Mouse (Mus musculus) liver, postnatal 0 days (tissue): ENCODE data around the gene Pycard. TPM values are rescaled to one million over a fixed set of nuclear protein-coding genes. Genes with fewer than 3 reads are reported as not detected.

Experiments
- ATAC-seq: fragments of 200-750 bp; cut with Nextera tagmentation; 2 replicates; pipeline ENCODE4 v1.8.0; 2017; ENCODE audit warnings: mild to moderate bottlenecking, moderate library complexity
- DNase-seq: peaks from one replicate; pipeline ENCODE4 v3.0.0-alpha.2; 2016
- H3K27ac ChIP-seq: fragments of 300-500 bp; sonication (generic); 2 replicates; pipeline ENCODE4 v1.5.1; 2014; ENCODE audit warnings: antibody characterized with exemption, moderate library complexity, mild to moderate bottlenecking, low read depth
- H3K27me3 ChIP-seq: fragments of 300-500 bp; sonication (generic); 2 replicates; pipeline ENCODE4 v1.6.1; 2014; ENCODE audit warnings: low read length, control low read depth, mixed read lengths; ENCODE audit not compliant: insufficient read depth
- H3K36me3 ChIP-seq: fragments of 300-500 bp; sonication (generic); replicated peaks from 2 replicates; pipeline ENCODE4 v1.6.1; 2014; ENCODE audit warnings: mild to moderate bottlenecking, control low read depth, low read length, moderate library complexity, mixed read lengths; ENCODE audit not compliant: insufficient read depth
- H3K4me1 ChIP-seq: fragments of 300-500 bp; sonication (generic); 2 replicates; pipeline ENCODE4 v1.6.1; 2014; ENCODE audit warnings: antibody characterized with exemption, mild to moderate bottlenecking, control low read depth; ENCODE audit not compliant: insufficient read depth
- H3K4me2 ChIP-seq: fragments of 300-500 bp; sonication (generic); 2 replicates; pipeline ENCODE4 v1.6.1; 2014; ENCODE audit warnings: low read depth, mild to moderate bottlenecking, low read length, moderate library complexity, mixed read lengths
- H3K4me3 ChIP-seq: fragments of 300-500 bp; sonication (generic); 2 replicates; pipeline ENCODE4 v1.5.1; 2014; ENCODE audit warnings: low read depth, low read length
- H3K9ac ChIP-seq: fragments of 300-500 bp; sonication (generic); replicated peaks from 2 replicates; pipeline ENCODE4 v1.6.1; 2014; ENCODE audit warnings: mild to moderate bottlenecking, moderate library complexity
- H3K9me3 ChIP-seq: fragments of 300-500 bp; sonication (generic); 2 replicates; pipeline ENCODE4 v1.6.1; 2016; ENCODE audit warnings: mild to moderate bottlenecking, control low read depth, low read length, mixed read lengths
- CTCF ChIP-seq: sonication (generic); IDR thresholded peaks from 2 replicates; pipeline ENCODE4 v1.5.1; 2016; ENCODE audit warnings: antibody characterized with exemption, low read depth
- EP300 ChIP-seq: IDR thresholded peaks from 2 replicates; pipeline ENCODE4 v1.6.1; 2016; ENCODE audit warnings: antibody characterized with exemption, low read depth, mild to moderate bottlenecking
- WGBS: fragments of 180-500 bp; shearing (Covaris S2); extraction: QIAGEN DNeasy Blood & Tissue Kit; methylation state at CpG from one replicate; pipeline ENCODE4 v1.1.7; 2014; ENCODE audit not compliant: insufficient replicate concordance; 5-methylcytosine and 5-hydroxymethylcytosine counted together
- polyA plus RNA-seq: library from polyadenylated mRNA; unstranded; fragments of >200 nt; fragmentation: Nextera tagmentation; extraction: Ambion mirVana; gene quantifications from 2 replicates; pipeline ENCODE4 v1.2.1, GENCODE M21; 2015

Gene Pycard
- polyA plus RNA-seq, 1 experiment from 2014 or later = 25.8 TPM

- Histone ChIP-seq H3K4me2 (peak overlapping the region; percentile 82), H3K9me3 (no peaks in the 10 kb centered on the region), H3K36me3 (peaks cover 36% of the 10 kb centered on the region), H3K4me3 (peak overlapping the region; percentile 82), H3K9ac (peak overlapping the region; percentile 90), H3K4me1 (peaks cover 21% of the 10 kb centered on the region), H3K27ac (peak overlapping the region; percentile 94), H3K27me3 (no peaks in the 10 kb centered on the region)
- DNase-seq (peak; percentile 85), ATAC-seq (peak; percentile 58)
- TF ChIP-seq EP300 (0 out of 2 replicates have a peak, but pooled peaks have one; percentile 7), CTCF (no peak)
- WGBS = under 1% methylated on average over 36 of the region's 42 CpGs
Observed at GRCm38 (mm10) chr7:127967922-127968828, 25.5 kb downstream of the Pycard start.

DNA sequence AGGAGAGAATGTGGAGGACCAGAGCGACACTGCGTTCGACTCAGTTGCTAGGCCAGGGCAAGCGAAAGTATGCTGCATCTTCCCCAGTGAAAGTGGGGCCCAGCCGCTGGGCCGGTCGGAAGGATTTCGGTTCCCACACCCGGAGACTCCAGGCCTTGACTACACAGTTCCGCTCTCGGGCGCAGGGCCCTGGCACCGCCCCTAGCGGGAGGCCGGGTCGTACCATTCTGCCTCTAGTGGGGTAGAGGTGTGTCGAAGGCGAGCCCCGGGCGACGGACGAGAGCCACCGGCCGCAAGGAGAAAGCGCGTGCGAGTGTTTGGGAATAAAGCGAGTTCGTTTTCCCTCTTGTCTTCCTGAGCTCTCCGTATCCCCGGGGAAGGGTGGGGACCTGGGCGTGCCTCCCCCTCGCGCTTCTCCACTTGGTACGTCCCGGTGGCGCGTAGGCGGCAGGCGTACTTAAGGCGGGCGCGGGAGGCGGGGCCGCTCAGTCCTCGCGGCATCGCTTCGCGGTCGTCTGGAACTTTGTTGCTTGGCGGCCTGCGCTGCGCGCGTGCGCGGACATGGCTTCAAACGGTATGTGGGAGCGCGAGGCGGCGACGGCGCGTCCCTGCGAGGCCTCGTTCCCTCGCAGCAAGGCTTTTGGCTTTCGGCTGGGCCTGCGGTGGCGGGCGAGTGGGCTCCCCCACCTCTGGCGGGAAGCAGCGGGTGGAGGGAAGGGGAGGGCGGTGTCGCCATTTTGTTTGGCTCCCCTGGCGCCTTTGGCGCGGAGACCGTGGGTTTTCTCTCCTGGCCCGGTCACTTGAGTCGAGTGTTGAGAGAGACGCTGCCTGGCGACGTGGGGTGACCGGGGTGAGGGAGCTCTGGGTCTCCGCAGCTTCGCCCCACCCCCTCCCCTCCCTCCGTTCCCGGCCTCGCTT, 26.4 kb downstream of the Pycard start, which contains the start of gene Fus:
Fus (plus strand) TSS at position 454 of the 918 bp plus-strand sequence.
- ATAC-seq (peak; percentile 93), DNase-seq (peak; percentile 95)
- whole genome bisulfite sequencing = under 1% methylated on average over 83 of the region's 92 CpGs
- TF ChIP-seq EP300 (peak; percentile 67; the same call in 1 of the 2 replicates), CTCF (peak; percentile 21; the same call in 1 of the 2 replicates)
- Histone ChIP-seq H3K4me1 (peaks cover 18% of the 10 kb centered on the region), H3K27me3 (no peaks in the 10 kb centered on the region), H3K36me3 (peaks cover 27% of the 10 kb centered on the region), H3K4me2 (peak within 1 kb of the TSS; percentile 82), H3K27ac (peak within 1 kb of the TSS; percentile 94), H3K4me3 (peak within 1 kb of the TSS; percentile 82), H3K9me3 (no peaks in the 10 kb centered on the region), H3K9ac (peak within 1 kb of the TSS; percentile 90)

DNA sequence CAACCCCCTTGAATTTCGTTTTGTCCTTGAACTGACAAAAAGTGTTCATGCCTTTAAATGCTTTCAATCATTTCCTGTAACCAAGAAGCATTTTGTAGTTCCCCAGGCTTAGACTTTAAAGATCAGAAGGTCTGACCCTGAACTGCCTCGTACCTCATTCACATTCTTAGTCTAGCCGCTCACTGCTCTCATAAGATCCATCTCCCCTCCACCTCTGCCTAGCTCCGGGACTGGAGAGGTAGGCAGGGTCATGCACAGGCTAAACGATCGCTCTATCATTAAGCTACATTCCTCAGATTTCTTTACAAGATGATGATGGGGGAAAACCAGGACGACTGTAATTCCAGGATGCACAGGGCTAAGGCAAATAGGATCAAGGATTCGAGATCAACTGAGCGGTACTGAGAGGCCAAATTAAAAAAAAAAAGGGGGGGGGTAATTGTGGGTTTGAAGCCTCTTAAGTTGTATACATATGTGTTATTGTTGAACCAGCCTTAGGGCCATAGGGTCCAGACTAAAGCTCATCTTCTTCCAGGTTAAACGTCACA, 27.2 kb downstream of the Pycard start:
- peaks cover 19% of the 10 kb centered on the region for H3K36me3 ChIP-seq
- peak overlapping the region; percentile 82 for H3K4me2 ChIP-seq
- ATAC-seq (no peak), DNase-seq (no peak)
- peaks cover 18% of the 10 kb centered on the region for H3K4me1 ChIP-seq
- H3K9me3 ChIP-seq = no peaks in the 10 kb centered on the region
- H3K27ac ChIP-seq = peak overlapping the region; percentile 94
- TF ChIP-seq CTCF (no peak), EP300 (no peak)
- no peaks in the 10 kb centered on the region for H3K27me3 ChIP-seq
- peak overlapping the region; percentile 82 for H3K4me3 ChIP-seq
- WGBS = 18% methylated on average over 10 of the region's 10 CpGs
- H3K9ac ChIP-seq = peak overlapping the region; percentile 90

DNA sequence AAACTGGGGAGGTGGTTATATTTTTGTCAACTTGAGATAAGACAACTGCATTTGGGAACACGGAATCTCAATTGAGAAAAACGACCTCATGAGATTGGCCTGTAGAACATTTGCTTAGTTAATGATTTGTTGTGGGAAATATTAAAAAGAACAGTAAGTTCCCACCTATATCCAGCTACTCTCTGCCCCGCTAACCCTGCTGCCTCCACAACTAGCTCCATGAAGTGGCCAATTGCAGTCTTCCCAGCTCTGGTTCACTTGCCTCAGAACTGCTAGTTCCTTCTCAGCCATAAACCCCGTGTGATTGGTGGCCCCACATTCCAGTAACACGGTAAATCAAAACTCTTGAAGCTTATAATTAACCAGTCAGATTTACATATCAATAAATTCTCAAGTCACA, 34.3 kb downstream of the Pycard start:
- ATAC-seq = no peak
- DNase-seq = no peak

DNA sequence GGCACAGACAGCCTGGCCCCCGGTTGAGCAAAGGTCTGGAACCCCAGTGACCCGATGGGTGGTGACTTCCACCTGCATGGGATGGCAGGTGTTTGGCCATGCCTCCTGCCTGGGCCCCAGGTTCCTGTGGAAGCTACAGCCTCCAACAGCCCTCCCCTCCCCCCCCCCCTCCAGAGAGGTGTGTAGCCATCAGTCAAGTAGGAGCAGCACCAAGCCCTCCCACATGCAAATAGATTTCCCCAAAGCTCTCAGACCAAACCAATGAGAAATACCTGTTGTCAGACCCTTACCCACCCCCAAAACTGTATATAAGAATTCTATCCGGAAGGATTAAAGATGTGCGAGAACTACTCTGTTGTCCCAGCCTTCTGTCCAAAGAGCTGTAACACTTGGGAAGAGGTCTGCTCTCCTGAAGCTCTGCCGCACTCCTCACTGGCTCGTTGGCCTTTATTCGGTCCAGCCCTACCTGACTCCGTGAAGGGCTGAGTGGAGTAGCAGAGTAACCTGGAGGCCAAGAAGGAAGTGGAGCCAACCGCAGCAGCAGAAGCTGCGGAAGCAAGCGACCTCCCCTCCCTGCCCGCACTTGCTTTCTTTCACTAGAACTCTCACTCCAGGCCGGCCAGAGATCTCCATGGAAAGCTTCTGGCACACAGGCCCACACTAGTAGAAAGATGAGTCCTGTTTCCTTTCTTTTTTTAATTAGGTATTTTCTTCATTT, 40.6 kb downstream of the Pycard start:
- Histone ChIP-seq H3K27me3 (no peaks in the 10 kb centered on the region), H3K9ac (no peak overlapping the region), H3K27ac (no peak overlapping the region), H3K36me3 (no peaks in the 10 kb centered on the region), H3K4me2 (0 out of 2 replicates have a peak overlapping the region, but pooled peaks have one; percentile 4), H3K9me3 (no peaks in the 10 kb centered on the region), H3K4me1 (no peaks in the 10 kb centered on the region), H3K4me3 (no peak overlapping the region)
- TF ChIP-seq CTCF (no peak), EP300 (no peak)
- no peak for ATAC-seq
- 20% methylated on average over 13 of the region's 13 CpGs for WGBS
- DNase-seq = no peak

More for the DNA sequence above, 34.3 kb downstream of the Pycard start:
- TF ChIP-seq CTCF (no peak), EP300 (no peak)
- H3K9me3 ChIP-seq = no peaks in the 10 kb centered on the region
- H3K36me3 ChIP-seq = no peaks in the 10 kb centered on the region
- no peak overlapping the region for H3K9ac ChIP-seq
- H3K4me2 ChIP-seq = no peak overlapping the region
- no peaks in the 10 kb centered on the region for H3K27me3 ChIP-seq
- H3K4me1 ChIP-seq = no peaks in the 10 kb centered on the region
- no peak overlapping the region for H3K27ac ChIP-seq
- no peak overlapping the region for H3K4me3 ChIP-seq
- 60% methylated on average over 5 of the region's 5 CpGs for WGBS
